Mouse (Mus musculus) spleen, postnatal 10 days (tissue): Measurements from ENCODE around the gene Hist1h1d.
"Not testable (repeated sequence)": the region's sequence is repeated elsewhere in the genome, so short reads cannot be mapped to it uniquely, and the experiment has no call there.

Experiments used
- DNase-seq, 2 experiments: peaks; one replicate each; pipeline ENCODE4 v3.0.0; 2021 to 2022; ENCODE audit warnings: low spot score in 2 of 2

Hist1h1d gene

GRCm38 (mm10) chr13:23530181-23530900 is 22.7 kb upstream of the Hist1h1d start:
- peak; percentile 72 to 76 for DNase-seq

- peak; percentile 95 to 99 for DNase-seq
Measured at GRCm38 (mm10) chr13:23530901-23531875, 21.9 kb upstream of the Hist1h1d start, which contains the start of gene Hist1h4h. Hist1h4h (plus strand) TSS chr13:23531050.

GRCm38 (mm10) chr13:23532262-23533075 is 20.6 kb upstream of the Hist1h1d start:
- DNase-seq, result peak; percentile 53 to 65

- peak; percentile 78 to 83 for DNase-seq
Measured at GRCm38 (mm10) chr13:23533560-23534367, 19.3 kb upstream of the Hist1h1d start, which contains the start of gene Hist1h2af. Hist1h2af (plus strand) TSS chr13:23533906.

GRCm38 (mm10) chr13:23534368-23535131 is 18.5 kb upstream of the Hist1h1d start:
- DNase-seq, result peak; percentile 55 to 60

GRCm38 (mm10) chr13:23535137-23536075 is 17.7 kb upstream of the Hist1h1d start, which contains the start of gene Hist1h3g:
Hist1h3g (plus strand) TSS chr13:23535422.
- peak; percentile 92 for DNase-seq

- DNase-seq, result no peak
Measured at GRCm38 (mm10) chr13:23536076-23536822, 16.8 kb upstream of the Hist1h1d start.

- no peak for DNase-seq
Measured at GRCm38 (mm10) chr13:23537006-23537710, 15.9 kb upstream of the Hist1h1d start.

- no peak for DNase-seq
Measured at GRCm38 (mm10) chr13:23538249-23538648, 14.8 kb upstream of the Hist1h1d start.

- DNase-seq, result not testable (repeated sequence)
Measured at GRCm38 (mm10) chr13:23539821-23540220, 13.2 kb upstream of the Hist1h1d start.

- DNase-seq, result no peak
Measured at GRCm38 (mm10) chr13:23541497-23541896, 11.6 kb upstream of the Hist1h1d start.

- DNase-seq, result peak in 1 of 2 experiments; percentile 54
Measured at GRCm38 (mm10) chr13:23542225-23542980, 10.7 kb upstream of the Hist1h1d start.

- DNase-seq, result peak; percentile 78 to 87
Measured at GRCm38 (mm10) chr13:23542999-23543607, 10.0 kb upstream of the Hist1h1d start, which contains the start of gene Hist1h2bh. Hist1h2bh (minus strand) TSS chr13:23543392.

GRCm38 (mm10) chr13:23543965-23544786 is 8.9 kb upstream of the Hist1h1d start, which contains the start of gene Hist1h3f:
Hist1h3f (plus strand) TSS chr13:23544052.
- peak; percentile 81 to 87 for DNase-seq

GRCm38 (mm10) chr13:23544787-23545120 is 8.3 kb upstream of the Hist1h1d start:
- DNase-seq, result peak in 1 of 2 experiments; percentile 63
